Mouse (Mus musculus): ENCODE data around the gene Dcaf4. TPM values are rescaled to one million over a fixed set of nuclear protein-coding genes. Genes with fewer than 3 reads are reported as not detected.

The Dcaf4 gene
- 4.6 TPM for polyA plus RNA-seq (2015; fragmentation: Illumina TruSeq; extraction: RNeasy Lipid Tissue Mini Kit (QIAGEN cat#74804); ENCODE audit: insufficient read depth, low read depth, low replicate concordance)

GRCm38 (mm10) chr12:83520311-83520890, at the start of gene Dcaf4:
Gene Dcaf4, plus strand, starts transcription at chr12:83520466.

GRCm38 (mm10) chr12:83487476-83487991, 32.7 kb upstream of the Dcaf4 start, which contains the start of gene Dpf3:
Gene Dpf3, minus strand, starts transcription at chr12:83487716.

Other genes with a start within 250 kb of the Dcaf4 start
- gene Dpf3, start 32.8 kb upstream of the Dcaf4 start, polyA plus RNA-seq (2015; fragmentation: Illumina TruSeq; extraction: RNeasy Lipid Tissue Mini Kit (QIAGEN cat#74804); ENCODE audit: insufficient read depth, low read depth, low replicate concordance): 0.96 TPM
- gene Zfyve1, start 76.8 kb downstream of the Dcaf4 start, polyA plus RNA-seq (2015; fragmentation: Illumina TruSeq; extraction: RNeasy Lipid Tissue Mini Kit (QIAGEN cat#74804); ENCODE audit: insufficient read depth, low read depth, low replicate concordance): 8.1 TPM
- gene Rbm25, start 110.8 kb downstream of the Dcaf4 start, polyA plus RNA-seq (2015; fragmentation: Illumina TruSeq; extraction: RNeasy Lipid Tissue Mini Kit (QIAGEN cat#74804); ENCODE audit: insufficient read depth, low read depth, low replicate concordance): 28.3 TPM
- gene Psen1, start 167.7 kb downstream of the Dcaf4 start, polyA plus RNA-seq (2015; fragmentation: Illumina TruSeq; extraction: RNeasy Lipid Tissue Mini Kit (QIAGEN cat#74804); ENCODE audit: insufficient read depth, low read depth, low replicate concordance): 11.1 TPM
- gene Papln, start 243.2 kb downstream of the Dcaf4 start, polyA plus RNA-seq (2015; fragmentation: Illumina TruSeq; extraction: RNeasy Lipid Tissue Mini Kit (QIAGEN cat#74804); ENCODE audit: insufficient read depth, low read depth, low replicate concordance): 2.1 TPM

All from pancreas, adult 10 weeks (tissue).